Mouse (Mus musculus) right cerebral cortex, adult 2 months (tissue): ENCODE data around the gene Ivd.

Experiments
- DNase-seq, 2 experiments: peaks; one replicate each; pipeline ENCODE4 v3.0.0; 2021 to 2022; ENCODE audit warnings: low spot score in 2 of 2

The Ivd gene

GRCm38 (mm10) chr2:118910605-118911278 is 49.0 kb downstream of the Ivd start:
- DNase-seq: no peak

DNA sequence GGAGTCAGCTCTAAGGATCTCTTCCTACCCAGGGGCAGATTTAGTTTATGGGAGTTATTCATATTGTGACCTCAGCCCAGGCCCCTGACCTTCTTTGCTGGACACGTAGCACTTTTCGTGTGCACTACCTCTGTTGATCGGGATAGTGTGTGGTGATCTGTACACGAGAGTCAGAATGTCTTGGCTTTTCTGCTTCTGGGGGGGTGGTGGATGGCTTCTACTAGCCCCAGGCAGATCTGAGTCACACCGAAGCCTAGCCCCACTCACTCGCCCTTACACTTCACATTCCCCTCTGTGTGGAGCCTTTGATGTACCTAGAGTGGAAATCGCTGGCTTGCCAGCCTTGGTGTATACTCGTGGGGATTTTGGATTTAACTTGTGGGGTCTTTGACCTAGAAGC is 51.0 kb downstream of the Ivd start:
- DNase-seq: no peak

DNA sequence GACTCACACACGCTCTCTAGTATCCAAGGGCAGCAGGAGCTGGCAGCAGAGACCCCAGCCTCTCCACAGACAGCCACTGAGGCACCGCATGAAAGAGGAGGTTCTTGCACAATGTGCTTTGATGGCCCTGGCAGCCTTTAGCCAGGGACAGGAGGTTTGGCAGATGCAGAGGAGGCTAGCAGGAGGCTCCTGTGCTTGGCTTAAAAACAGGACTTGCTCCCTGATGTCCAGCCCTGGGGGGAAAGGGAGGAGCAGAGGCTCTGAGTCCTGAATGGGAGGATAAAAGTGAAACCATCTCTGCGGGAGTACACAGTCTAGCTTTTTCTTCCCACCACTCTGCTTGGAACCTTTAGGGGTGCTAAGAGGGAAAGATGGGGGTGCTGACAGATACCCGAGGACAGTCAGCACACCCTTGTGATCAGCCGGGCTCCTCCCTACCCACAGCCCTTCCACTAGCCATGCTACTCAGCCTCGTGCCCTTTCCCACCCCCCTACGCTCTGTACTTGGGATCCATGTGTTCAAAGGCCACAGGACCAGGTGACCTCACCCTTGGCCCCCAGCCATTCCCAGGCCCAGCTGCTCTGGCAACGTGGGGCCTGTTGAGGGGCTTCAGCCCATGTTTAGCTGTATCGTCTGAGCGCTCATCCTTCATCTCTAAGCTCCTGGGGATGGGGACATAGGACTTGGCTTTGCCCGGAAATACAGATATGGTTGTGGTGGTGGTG is 52.0 kb downstream of the Ivd start:
- no peak for DNase-seq

GRCm38 (mm10) chr2:118914685-118915084 is 52.9 kb downstream of the Ivd start:
- no peak for DNase-seq

GRCm38 (mm10) chr2:118916436-118916835 is 54.7 kb downstream of the Ivd start:
- DNase-seq: no peak

DNA sequence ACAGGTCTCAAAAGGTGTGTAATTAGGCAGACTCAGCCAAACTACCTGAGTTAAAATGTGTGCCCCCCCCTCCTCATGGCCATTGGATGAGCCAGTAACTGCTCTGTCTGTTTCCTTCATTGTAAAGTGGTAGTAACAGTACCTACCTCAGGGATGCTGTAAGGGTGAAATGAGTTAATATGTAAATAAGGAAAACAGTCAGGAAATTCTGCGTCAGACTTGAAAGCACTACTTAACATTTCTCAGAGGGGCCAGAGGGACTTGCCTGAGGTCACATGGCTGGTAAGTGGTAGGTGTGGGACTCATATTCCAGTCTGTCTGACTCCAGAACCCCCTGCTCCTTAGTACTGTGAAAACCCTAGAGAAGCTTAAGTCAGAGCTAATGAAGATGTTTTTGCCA is 56.8 kb downstream of the Ivd start:
- DNase-seq: no peak

- DNase-seq: no peak
These were observed 58.7 kb downstream of the Ivd start for GRCm38 (mm10) chr2:118920428-118920827.

- no peak for DNase-seq
These were observed 64.2 kb downstream of the Ivd start for GRCm38 (mm10) chr2:118925952-118926351.

GRCm38 (mm10) chr2:118926361-118926997 is 64.7 kb downstream of the Ivd start, which contains the start of gene Chst14:
Chst14 (plus strand) TSS chr2:118926496.
- peak in 1 of 2 experiments; percentile 40 for DNase-seq

GRCm38 (mm10) chr2:118926998-118927739 is 65.4 kb downstream of the Ivd start:
- DNase-seq: no peak
